Mouse (Mus musculus) spleen, adult 18-20 months (tissue): Measurements from ENCODE around the gene Tnxb.

Source experiments
- DNase-seq, 2 experiments: peaks; one replicate each; pipeline ENCODE4 v3.0.0; 2022; ENCODE audit warnings: mixed read lengths in 2 of 2

Tnxb gene

DNA sequence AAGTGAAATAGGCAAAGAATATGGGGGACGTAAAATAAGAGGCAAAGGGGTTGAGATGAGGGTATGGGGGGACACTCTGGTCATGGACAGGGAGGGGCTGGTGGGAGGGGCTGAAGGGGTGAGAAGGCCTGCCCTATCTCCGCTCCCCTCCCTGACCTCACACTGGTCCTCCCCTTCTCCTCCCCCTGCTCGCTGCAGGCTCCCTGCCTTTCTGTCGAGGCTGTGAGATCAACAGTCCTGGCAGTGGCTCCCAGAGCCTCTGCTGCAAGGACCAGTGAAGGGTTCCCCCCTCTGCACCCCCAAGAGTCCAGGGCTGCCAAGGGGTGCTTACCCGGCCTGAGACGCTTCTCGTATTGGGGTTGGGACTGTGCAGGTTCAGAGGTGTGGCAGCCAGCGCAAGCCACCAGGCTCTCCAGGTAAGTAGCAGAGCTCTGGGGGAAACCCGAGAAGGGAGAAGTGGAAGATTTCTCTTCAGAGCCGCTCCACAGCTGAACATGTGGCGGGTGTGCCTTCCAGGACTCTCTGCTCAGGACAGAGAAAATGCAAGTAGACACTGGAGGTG is 10.0 kb upstream of the Tnxb start:
- DNase-seq: no peak

DNA sequence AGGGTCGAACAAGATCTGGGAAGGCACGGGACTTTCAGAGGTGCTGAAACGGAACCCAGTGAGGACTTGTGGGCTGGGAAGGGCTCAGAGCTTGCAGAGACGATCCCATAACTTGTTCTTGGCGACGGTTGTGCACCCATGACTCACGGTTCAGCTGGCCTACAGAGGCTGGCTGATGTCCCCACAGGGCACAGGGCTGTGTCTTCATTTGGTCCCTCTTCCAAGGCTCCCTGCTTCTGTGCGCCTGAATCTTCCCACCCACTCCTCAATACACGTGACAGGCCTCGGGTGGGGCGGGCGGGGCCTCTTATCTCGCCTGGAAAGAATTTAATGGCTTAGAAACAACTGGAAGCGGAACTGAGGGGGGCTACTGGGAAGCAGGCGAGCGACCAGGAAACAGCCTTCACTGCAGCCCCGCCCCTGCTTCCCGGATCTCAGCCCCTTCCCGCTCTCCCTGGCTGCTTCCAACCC is 9.2 kb upstream of the Tnxb start:
- DNase-seq: no peak

DNA sequence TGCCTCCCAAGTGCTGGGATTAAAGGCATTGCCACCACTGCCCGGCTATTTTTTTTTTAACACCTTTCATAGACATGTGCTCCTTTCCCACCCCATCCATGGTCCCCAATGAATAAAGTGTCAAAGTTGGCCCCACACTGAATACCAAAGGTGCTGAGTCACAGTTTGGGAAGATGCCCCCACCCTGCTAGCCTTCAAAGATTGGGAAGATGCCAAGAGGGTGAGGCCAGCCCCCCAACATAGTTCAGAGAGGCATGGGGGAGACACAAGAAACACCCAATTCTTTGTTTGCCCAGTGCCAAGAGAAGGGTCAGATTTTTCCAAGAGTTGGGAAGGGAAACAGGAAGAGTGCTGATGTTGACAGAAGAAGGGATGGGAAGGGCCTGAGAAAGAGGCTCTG is 7.9 kb upstream of the Tnxb start:
- no peak for DNase-seq

DNA sequence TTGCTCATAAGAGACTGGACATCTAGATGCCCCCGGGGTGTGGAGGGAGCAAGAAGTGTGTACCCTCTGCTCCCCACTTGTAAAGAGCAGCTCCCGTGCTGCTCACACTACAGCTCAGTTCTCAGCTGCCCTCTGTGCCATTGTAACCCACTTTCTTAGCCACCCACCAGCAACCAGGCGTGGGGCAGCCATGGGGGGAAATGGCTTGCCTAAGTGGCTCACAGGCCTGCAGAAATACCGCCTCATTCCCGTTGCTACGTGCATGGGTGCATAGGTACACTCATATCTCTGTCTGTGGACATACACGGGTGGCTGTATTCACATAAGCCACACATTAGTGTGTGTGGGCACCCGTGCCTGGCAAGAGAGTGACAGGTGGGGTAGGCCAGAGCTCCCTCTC is 7.4 kb upstream of the Tnxb start:
- DNase-seq: no peak

- DNase-seq: no peak
These were observed 6.8 kb upstream of the Tnxb start for GRCm38 (mm10) chr17:34663558-34663957.

DNA sequence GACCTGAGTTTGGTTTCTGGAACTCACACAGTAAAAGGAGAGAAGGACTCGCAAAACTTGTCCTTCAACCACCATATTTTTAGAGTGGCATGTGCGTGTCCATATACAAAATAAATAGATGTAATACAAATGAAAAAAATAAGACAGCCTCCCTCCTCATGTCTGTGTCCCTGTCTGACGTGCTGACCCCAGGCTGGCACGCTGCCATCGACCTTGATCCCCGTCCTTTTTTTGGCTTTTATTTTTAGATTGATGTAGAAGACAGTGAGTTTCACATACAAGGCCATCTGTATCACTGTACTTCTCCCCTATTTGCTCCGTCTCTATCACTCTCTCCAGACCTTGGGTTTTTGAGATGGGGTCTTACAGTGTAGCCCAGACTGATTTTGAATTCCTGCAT is 5.9 kb upstream of the Tnxb start:
- no peak for DNase-seq

DNA sequence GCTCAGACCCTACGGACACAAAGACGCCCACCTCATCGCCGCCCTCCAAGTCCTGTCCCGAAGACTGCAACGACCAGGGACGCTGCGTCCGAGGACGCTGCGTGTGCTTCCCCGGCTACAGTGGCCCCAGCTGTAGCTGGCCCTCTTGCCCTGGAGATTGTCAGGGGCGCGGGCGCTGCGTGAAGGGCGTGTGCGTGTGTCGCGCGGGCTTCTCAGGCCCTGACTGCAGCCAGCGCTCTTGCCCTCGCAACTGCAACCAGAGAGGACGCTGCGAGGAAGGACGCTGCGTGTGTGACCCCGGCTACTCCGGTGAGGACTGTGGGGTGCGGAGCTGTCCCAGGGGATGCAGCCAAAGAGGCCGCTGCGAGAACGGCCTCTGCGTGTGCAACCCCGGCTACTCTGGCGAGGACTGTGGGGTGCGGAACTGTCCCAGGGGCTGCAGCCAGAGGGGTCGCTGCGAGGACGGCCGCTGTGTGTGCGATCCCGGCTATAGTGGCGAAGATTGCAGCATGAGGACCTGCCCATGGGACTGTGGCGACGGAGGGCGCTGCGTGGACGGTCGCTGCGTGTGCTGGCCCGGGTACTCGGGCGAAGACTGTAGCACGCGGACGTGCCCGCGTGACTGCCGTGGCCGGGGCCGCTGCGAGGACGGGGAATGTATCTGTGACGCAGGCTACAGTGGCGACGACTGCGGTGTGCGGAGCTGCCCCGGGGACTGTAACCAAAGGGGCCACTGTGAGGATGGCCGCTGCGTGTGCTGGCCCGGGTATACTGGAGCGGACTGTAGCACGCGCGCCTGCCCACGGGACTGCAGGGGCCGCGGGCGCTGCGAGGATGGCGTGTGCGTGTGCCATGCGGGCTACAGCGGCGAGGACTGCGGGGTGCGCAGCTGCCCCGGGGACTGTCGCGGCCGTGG is 1.1 kb downstream of the Tnxb start:
- DNase-seq: no peak

- DNase-seq: no peak
These were observed 2.0 kb downstream of the Tnxb start for GRCm38 (mm10) chr17:34672246-34672792.

DNA sequence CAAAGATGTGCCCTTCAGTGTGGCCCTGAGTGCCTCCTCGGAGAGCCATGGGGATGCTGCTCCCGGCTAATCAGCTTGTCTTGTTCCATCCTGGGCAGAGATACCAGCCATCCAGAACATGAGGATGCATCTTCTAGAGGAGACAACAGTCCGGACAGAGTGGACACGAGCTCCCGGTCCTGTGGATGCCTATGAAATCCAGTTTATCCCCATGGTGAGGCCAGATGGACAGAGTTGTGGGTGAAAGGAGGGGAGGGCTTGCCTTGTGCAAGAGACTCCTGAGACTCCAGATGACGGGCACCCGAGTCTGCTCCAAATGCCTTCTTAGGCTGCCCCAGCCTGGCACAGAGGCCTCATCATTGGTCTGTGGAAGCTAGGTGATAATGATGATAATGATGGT is 2.8 kb downstream of the Tnxb start:
- DNase-seq: no peak

DNA sequence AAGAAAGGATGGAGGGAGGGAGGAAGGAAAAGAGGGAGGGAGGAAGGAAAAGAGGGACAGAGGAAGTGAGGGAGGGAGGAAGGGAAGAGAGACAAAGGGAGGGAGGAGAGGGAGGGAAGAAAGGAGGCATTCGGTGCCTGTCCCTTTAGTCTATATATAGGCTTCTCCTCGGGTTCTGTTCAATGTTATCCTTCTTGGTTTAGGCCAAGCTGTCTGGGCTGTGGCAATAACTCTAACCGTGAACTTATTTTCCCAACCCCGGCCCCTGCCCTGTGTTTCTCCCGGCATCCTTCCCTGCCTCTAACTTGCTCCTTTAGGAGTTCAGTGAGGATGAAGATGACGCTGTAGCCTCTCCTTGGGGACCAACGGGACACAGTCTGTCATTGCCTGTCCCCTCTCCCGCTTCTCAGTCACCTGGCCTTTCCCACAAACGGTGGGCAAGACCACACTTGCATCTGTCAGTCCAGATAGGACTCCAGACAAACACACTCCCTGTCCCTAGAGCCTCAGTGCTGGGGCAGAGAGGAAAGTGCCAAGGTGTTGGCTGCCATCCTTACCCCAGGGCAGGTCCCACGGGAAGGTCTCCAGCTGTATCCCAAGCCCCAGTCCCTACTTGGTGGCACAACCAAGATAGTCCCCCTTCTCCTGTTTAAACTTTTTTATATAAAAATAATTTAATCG is 4.3 kb downstream of the Tnxb start:
- no peak for DNase-seq

- no peak for DNase-seq
These were observed 5.1 kb downstream of the Tnxb start for GRCm38 (mm10) chr17:34675205-34676092.

- no peak for DNase-seq
These were observed 5.7 kb downstream of the Tnxb start for GRCm38 (mm10) chr17:34676093-34676460.

DNA sequence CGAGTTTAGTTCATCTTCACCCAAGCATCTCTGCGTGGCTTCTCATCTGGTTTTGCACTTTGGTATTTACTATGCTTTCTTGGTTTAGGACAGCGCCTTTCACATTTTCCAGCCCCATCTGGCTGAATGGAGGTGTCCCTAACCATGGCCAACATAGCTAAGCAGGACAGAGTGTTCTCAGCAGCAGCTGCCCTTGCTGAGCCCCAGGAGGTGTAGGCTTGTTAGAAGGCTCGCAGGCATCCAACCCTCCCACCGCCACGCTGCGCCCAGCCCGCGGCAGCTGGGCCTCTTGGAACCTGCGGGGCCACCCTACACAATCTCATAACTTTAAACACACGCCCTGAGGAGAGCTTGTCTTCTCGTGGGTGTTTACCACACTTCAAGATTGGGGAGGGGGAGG is 6.3 kb downstream of the Tnxb start:
- DNase-seq: no peak

DNA sequence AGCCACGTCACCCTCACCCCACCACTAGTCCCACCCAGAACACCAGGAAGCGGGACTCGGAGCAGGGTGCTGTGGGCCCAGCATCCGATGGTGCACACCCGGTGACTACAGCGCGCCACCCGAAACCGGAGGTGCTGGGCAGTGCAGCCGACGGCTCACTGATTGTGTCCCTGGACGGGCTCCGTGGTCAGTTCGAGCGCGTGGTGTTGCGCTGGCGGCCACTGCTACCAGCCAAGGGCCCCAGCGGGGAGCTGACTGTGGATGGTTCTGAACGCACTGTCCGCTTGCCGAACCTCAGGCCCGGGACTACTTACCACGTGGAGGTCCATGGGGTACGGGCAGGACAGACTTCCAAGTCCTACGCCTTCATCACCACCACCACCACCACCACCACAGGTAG is 9.9 kb downstream of the Tnxb start:
- DNase-seq: no peak

GRCm38 (mm10) chr17:34680621-34681020 is 10.3 kb downstream of the Tnxb start:
- no peak for DNase-seq

DNA sequence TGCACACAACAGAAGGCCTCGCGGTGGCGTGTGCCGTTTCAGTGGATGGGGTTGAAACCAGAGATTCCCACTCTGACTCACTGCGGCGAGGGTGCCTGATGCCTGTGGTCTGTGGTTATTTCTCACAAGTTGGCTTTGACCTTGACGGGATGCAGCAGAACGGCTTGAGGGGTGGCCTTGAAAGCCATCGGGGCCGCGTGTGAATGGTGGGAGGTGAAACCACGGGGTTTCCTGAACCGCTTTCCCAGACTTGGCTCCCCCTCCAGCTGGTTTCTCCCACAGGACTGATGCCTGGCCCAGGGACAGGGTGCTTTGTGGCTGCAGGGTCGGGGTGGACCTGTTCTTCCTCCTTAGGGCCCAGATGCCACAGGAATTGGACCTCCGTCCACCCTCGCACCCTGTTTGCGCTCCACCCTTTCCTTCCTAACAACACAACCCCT is 10.8 kb downstream of the Tnxb start:
- no peak for DNase-seq

GRCm38 (mm10) chr17:34681881-34682536 is 11.7 kb downstream of the Tnxb start:
- no peak for DNase-seq

DNA sequence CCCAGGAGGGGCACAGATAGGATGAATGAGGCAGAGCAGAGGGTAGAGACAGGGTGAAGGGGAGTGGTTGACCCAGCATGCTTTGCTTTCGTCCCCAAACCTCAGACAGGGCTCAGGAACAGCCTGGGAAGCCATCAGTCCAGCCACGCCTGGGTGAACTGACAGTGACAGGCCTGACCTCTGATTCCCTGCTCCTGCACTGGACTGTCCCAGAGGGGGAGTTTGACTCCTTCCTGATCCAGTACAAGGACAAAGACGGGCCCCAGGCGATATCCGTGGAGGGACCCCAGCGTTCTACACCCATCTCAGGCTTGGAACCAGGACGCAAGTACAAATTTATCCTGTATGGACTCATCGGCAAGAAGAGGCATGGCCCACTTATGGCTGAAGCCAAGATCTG is 12.8 kb downstream of the Tnxb start:
- DNase-seq: no peak

DNA sequence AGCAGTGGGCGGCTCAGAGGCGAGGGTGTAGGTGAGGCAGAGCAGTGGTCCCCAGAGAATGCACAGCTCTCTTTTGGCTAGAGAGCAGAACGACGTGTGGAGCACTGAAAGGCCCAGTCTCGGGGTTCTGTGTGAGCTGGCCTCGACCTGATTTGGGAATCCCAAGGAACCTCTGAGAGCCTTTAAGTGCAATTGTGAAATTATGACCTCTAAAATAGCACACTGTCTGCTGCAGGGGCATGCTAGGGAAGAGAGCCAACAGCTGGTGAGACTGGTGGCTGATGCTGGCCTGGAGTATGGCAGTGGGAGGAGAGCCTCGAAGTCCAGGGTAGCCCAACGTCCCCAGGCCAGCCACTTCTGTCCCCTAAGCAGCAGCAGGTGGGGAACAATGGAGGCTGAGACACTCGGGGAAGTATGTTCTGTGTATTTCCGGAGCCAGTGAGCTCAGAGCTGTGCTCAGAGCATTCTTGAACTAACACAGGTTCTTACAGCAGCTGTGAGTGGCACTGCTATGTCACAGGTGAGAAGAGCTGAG is 13.4 kb downstream of the Tnxb start:
- DNase-seq: no peak

DNA sequence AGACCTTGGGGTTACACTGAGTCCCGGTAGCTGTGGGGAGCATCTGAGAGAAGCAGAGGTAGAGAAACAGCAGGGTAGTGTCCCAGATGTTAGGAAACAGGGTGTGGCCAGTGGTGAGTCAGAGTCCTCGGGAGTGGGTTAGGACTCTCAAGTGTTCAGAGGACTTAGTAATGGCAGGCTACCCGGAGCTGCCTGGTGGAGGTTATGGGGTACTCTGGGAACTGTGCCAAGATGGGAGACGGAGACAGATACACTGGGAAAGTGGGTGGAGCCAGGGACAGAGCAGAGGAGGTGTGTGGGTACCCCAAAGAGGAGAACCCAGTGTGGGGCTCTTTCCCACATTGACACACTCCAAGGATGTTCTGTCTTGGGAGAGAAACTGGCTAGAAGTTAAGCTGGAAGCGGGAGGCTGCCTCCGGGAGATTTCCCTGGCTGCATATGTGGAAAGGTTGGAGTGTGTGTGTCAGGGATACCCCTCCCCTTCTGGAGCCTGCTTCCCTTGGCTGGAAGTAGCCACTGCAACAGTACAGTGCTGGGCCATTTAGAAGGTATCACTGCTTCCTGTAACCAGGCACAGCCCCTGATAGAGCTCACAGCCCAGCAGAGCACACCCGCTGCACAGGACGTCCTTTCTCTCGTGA is 14.0 kb downstream of the Tnxb start:
- no peak for DNase-seq
